Mouse (Mus musculus): ENCODE results near the gene Vmn2r4.
"Not testable (repeated sequence)": the region's sequence is repeated elsewhere in the genome, so short reads cannot be mapped to it uniquely, and the experiment has no call there.

The Vmn2r4 gene

DNA sequence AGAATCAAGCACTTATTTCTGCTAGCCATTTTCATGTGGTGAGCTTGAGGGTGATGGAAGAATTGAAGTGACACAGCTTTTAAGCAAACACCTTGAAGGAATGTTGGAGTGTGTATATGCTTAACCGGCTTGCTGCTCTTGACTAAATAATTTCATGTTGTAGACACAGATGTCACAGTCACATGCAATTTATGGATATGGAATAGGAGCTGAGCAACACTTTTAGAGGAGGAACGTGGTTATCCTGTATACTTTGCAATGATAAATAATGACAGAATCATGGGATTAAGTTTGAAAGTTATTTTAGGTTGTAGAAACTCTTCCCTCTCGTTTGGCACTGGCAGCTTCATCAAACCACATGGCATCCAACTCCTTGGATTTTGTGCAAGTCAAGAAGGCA, at the start of gene Vmn2r4:
Gene Vmn2r4, minus strand, starts transcription at position 101 of the 400 bp plus-strand sequence.
- not testable (repeated sequence) for DNase-seq

DNA sequence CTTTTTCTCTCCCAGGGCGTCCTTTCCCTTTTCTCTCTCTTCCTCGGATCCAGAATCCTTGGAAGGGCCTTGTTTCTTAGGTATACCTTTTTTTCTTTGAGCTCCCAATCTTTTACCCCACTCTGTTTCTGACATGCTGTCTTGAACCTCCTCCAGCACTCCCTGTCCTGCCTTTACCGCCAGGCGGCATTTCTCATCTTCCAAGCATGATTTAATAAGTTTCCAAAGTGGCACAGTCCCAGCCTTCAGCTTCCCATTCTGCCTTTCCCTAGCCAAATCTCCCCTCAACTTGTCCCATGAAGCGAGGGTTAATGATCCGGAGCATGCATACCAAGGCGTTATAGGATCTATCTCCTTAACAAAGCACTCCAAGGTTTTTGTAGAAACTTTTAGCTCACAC, 19.1 kb upstream of the Vmn2r4 start:
- not testable (repeated sequence) for DNase-seq

DNA sequence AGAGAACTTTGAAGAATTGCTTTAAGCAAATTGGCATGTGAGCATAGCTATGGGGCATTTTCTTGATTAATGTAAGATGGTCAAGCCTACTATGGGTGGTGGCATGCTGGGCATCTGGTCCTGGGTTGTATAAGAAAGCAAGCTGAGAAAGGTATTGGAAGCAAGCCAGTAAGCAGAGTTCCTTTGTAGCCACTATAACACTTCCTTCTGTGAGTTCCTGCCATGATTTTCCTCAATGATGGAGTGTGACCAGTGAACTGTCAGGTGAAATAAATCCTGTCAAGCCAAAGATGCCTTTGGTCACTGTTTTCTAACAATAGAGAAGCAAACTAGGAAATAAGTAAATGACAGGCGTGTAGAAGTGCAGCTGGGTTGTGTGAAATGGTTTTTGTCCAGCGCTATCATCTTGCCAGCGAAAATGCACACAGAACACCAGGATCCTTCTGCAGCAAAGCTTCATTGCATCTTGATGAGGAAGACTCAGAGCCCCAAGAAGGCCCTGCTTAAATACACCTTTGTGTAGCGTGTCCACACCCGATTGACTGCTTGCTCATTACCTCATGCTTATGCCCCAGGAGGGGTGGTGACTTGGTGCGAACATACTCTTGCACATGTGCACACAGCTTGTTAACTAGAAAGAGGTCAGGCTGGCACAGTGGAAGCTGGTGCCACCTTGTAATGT, 13.1 kb upstream of the Vmn2r4 start:
- not testable (repeated sequence) for DNase-seq

DNA sequence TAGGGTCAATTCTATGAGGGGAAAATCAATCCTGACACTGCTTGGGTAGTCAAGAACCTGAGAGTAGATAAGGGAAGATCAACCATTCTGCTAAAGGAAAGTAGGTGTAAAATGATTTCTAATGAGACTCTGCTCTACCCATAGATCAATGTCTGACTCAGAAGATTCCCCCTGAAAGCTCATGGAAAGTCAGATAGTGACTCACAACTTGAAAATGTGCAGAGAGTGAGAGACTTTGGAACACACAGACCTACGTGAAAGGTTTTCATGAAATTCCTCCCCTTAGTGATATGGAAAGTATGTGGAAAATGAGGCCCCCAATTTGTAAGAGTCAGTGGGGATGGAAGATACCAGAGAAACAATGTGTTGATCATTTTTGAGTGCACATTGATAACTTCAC, 7.0 kb upstream of the Vmn2r4 start:
- not testable (repeated sequence) for DNase-seq

DNA sequence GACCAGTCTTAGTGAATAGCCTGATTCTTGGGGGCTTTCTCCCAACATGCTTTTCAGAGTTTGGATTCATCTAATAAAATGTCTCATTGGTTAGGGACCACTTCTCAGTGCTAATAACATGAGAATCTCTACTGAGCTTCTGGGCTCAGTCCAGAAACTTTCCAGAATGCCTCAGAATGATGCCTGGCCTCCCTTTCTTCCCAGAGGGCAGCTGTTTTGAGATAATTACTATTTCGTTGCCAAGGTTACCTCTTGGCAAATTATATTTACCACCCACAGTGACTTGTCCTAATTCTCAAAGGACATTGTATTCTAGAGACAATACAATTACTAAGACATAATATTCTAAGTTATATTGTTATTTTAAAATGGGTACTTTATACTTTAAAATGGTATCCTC, 2.3 kb upstream of the Vmn2r4 start:
- DNase-seq = peak; percentile 22

DNA sequence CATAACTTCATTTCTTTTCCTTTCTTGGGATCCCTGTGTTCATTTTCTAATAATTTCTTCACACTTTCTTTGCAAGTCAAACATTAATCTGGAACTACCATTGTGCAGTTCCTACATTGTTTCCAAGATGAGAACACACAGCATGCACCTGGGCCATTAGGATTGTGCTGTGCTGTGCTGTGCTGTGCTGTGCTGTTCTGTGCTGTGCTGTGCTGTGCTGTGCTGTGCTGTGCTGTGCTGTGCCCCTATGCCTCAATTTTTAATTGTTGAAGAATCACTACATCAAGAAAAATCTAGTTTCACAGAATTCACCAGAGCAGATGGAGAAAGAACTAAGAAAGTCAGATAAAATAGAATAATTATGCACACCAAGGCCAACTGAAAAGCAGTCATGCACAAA, 915 bp downstream of the Vmn2r4 start:
- not testable (repeated sequence) for DNase-seq

DNA sequence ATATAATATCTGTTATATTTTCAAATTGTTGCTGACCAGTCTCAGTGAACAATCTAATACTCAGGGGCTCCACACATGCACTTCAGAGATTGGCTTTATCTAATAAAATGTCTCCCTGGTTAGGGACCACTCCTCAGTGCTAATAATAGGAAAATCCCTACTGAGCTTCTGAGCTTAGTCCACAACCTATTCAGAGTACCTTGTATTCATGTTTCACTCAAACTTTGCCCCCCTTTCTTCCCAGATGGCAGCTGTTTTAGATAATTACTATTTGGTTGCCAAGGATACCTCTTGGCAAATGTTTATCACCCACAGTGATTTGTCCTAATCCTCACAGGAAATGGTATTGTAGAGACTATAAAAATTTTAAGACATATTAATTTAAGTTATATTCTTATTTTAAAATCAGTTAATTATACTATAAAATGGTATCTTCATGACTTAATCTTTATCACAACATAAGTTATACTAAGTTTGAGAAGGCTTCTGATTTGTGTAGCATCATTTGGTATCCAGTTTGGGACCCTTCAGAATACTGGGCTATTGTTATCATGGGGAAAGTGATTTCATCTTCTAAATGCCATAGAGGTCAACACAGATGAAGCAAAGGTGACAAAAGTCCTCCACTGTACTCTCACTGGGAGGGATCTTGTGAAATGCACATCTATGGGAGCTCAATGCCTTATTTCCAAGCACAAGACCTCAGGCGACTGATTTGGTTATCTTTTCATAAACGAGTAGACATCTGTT, 55.7 kb downstream of the Vmn2r4 start:
- DNase-seq = no peak
